Mouse (Mus musculus): ENCODE results near the gene Mtus2.

- TF ChIP-seq MYOD1 (IDR thresholded peaks at IDR 0.05; ENCODE audit: control insufficient read depth in 1 of 3, insufficient read length in 2 of 3, low read depth in 2 of 3) (no peak), TCF12 (IDR thresholded peaks at IDR 0.05; ENCODE audit: insufficient read depth, poor library complexity, severe bottlenecking) (no peak)
Measured at GRCm38 (mm10) chr5:148239757-148240156, 282.6 kb downstream of the Mtus2 start.

Measured in myocyte (in vitro differentiated cells).